Mouse (Mus musculus): ENCODE measurements around the gene Gm13124. TPM values are rescaled to one million over a fixed set of nuclear protein-coding genes. Genes with fewer than 3 reads are reported as not detected.
"Not testable (repeated sequence)": the region's sequence is repeated elsewhere in the genome, so short reads cannot be mapped to it uniquely, and the experiment has no call there.

Gm13124 gene
- not detected in 2 replicates for polyA plus RNA-seq (2015; fragmentation: Nextera tagmentation; extraction: Ambion mirVana)

GRCm38 (mm10) chr4:144565034-144565433 lies at the start of gene Gm13124:
TSS of gene Gm13124 (minus strand) at chr4:144565134.
- Histone ChIP-seq H3K36me3 (ENCODE audit: control insufficient read depth, insufficient read depth) (no peaks in the 10 kb centered on the region), H3K27ac (ENCODE audit: low read length) (no peak within 1 kb of the TSS), H3K4me2 (ENCODE audit: low read length) (no peak within 1 kb of the TSS), H3K9me3 (ENCODE audit: control insufficient read depth, low read length) (0 out of 2 replicates have a peak, but pooled peaks cover 13% of the 10 kb centered on the region), H3K27me3 (replicated peaks; ENCODE audit: control insufficient read depth, insufficient read depth, low read length) (no peaks in the 10 kb centered on the region), H3K4me1 (replicated peaks; ENCODE audit: control insufficient read depth, insufficient read depth, low read length) (no peaks in the 10 kb centered on the region), H3K4me3 (replicated peaks; ENCODE audit: low read length) (no peak within 1 kb of the TSS), H3K9ac (replicated peaks; ENCODE audit: low read depth, low read length) (no peak within 1 kb of the TSS)
- ATAC-seq = no peak
- WGBS = 89% methylated on average over 1 of the region's 1 CpGs

GRCm38 (mm10) chr4:144614586-144614985 lies 49.7 kb upstream of the Gm13124 start:
- Histone ChIP-seq H3K4me2 (ENCODE audit: low read length) (no peak overlapping the region), H3K4me1 (replicated peaks; ENCODE audit: control insufficient read depth, insufficient read depth, low read length) (no peaks in the 10 kb centered on the region), H3K9ac (replicated peaks; ENCODE audit: low read depth, low read length) (no peak overlapping the region), H3K27me3 (replicated peaks; ENCODE audit: control insufficient read depth, insufficient read depth, low read length) (no peaks in the 10 kb centered on the region), H3K9me3 (ENCODE audit: control insufficient read depth, low read length) (peaks cover 20% of the 10 kb centered on the region), H3K36me3 (ENCODE audit: control insufficient read depth, insufficient read depth) (no peaks in the 10 kb centered on the region), H3K27ac (ENCODE audit: low read length) (no peak overlapping the region), H3K4me3 (replicated peaks; ENCODE audit: low read length) (no peak overlapping the region)
- 82% methylated on average over 1 of the region's 1 CpGs for WGBS
- no peak for ATAC-seq

- Histone ChIP-seq H3K4me1 (replicated peaks; ENCODE audit: control insufficient read depth, insufficient read depth, low read length) (no peaks in the 10 kb centered on the region), H3K4me3 (replicated peaks; ENCODE audit: low read length) (no peak within 1 kb of the TSS), H3K27me3 (replicated peaks; ENCODE audit: control insufficient read depth, insufficient read depth, low read length) (no peaks in the 10 kb centered on the region), H3K9me3 (ENCODE audit: control insufficient read depth, low read length) (peaks cover 20% of the 10 kb centered on the region), H3K4me2 (ENCODE audit: low read length) (no peak within 1 kb of the TSS), H3K36me3 (ENCODE audit: control insufficient read depth, insufficient read depth) (no peaks in the 10 kb centered on the region), H3K9ac (replicated peaks; ENCODE audit: low read depth, low read length) (no peak within 1 kb of the TSS), H3K27ac (ENCODE audit: low read length) (no peak within 1 kb of the TSS)
- no peak for ATAC-seq
- WGBS = 39% methylated on average over 1 of the region's 1 CpGs
Measured at GRCm38 (mm10) chr4:144613407-144613806, 48.5 kb upstream of the Gm13124 start, which contains the start of gene Aadacl4. TSS of gene Aadacl4 (plus strand) at chr4:144613707.

- Histone ChIP-seq H3K27ac (ENCODE audit: low read length) (no peak overlapping the region), H3K4me2 (ENCODE audit: low read length) (no peak overlapping the region), H3K4me3 (replicated peaks; ENCODE audit: low read length) (no peak overlapping the region), H3K4me1 (replicated peaks; ENCODE audit: control insufficient read depth, insufficient read depth, low read length) (no peaks in the 10 kb centered on the region), H3K27me3 (replicated peaks; ENCODE audit: control insufficient read depth, insufficient read depth, low read length) (no peaks in the 10 kb centered on the region), H3K9ac (replicated peaks; ENCODE audit: low read depth, low read length) (no peak overlapping the region), H3K9me3 (ENCODE audit: control insufficient read depth, low read length) (peaks cover 24% of the 10 kb centered on the region), H3K36me3 (ENCODE audit: control insufficient read depth, insufficient read depth) (no peaks in the 10 kb centered on the region)
- no peak for ATAC-seq
Measured at GRCm38 (mm10) chr4:144592790-144593189, 27.9 kb upstream of the Gm13124 start.

- not testable (repeated sequence) for H3K4me3 ChIP-seq (replicated peaks; ENCODE audit: low read length); H3K27ac ChIP-seq (ENCODE audit: low read length); H3K27me3 ChIP-seq (replicated peaks; ENCODE audit: control insufficient read depth, insufficient read depth, low read length); H3K4me1 ChIP-seq (replicated peaks; ENCODE audit: control insufficient read depth, insufficient read depth, low read length); H3K9ac ChIP-seq (replicated peaks; ENCODE audit: low read depth, low read length); H3K36me3 ChIP-seq (ENCODE audit: control insufficient read depth, insufficient read depth); H3K4me2 ChIP-seq (ENCODE audit: low read length)
- ATAC-seq = peak; percentile 33; the same call in 1 of the 2 replicates
- 86% methylated on average over 12 of the region's 16 CpGs for WGBS
- peaks cover 20% of the 10 kb centered on the region for H3K9me3 ChIP-seq (ENCODE audit: control insufficient read depth, low read length)
Measured at GRCm38 (mm10) chr4:144586207-144586606, 21.3 kb upstream of the Gm13124 start.

- Histone ChIP-seq H3K9ac (replicated peaks; ENCODE audit: low read depth, low read length) (no peak overlapping the region), H3K9me3 (ENCODE audit: control insufficient read depth, low read length) (0 out of 2 replicates have a peak, but pooled peaks cover 7% of the 10 kb centered on the region), H3K4me2 (ENCODE audit: low read length) (no peak overlapping the region), H3K27ac (ENCODE audit: low read length) (no peak overlapping the region), H3K36me3 (ENCODE audit: control insufficient read depth, insufficient read depth) (no peaks in the 10 kb centered on the region), H3K4me3 (replicated peaks; ENCODE audit: low read length) (no peak overlapping the region), H3K27me3 (replicated peaks; ENCODE audit: control insufficient read depth, insufficient read depth, low read length) (no peaks in the 10 kb centered on the region), H3K4me1 (replicated peaks; ENCODE audit: control insufficient read depth, insufficient read depth, low read length) (no peaks in the 10 kb centered on the region)
- no peak for ATAC-seq
Measured at GRCm38 (mm10) chr4:144567752-144568151, 2.8 kb upstream of the Gm13124 start.

GRCm38 (mm10) chr4:144561205-144561604 lies 3.7 kb downstream of the Gm13124 start:
- Histone ChIP-seq H3K9ac (replicated peaks; ENCODE audit: low read depth, low read length) (no peak overlapping the region), H3K4me3 (replicated peaks; ENCODE audit: low read length) (no peak overlapping the region), H3K27me3 (replicated peaks; ENCODE audit: control insufficient read depth, insufficient read depth, low read length) (no peaks in the 10 kb centered on the region), H3K4me1 (replicated peaks; ENCODE audit: control insufficient read depth, insufficient read depth, low read length) (no peaks in the 10 kb centered on the region), H3K36me3 (ENCODE audit: control insufficient read depth, insufficient read depth) (no peaks in the 10 kb centered on the region), H3K4me2 (ENCODE audit: low read length) (no peak overlapping the region), H3K9me3 (ENCODE audit: control insufficient read depth, low read length) (peaks cover 20% of the 10 kb centered on the region; the same call in 1 of the 2 replicates), H3K27ac (ENCODE audit: low read length) (no peak overlapping the region)
- 62% methylated on average over 2 of the region's 2 CpGs for WGBS
- ATAC-seq = no peak

- Histone ChIP-seq H3K27me3 (replicated peaks; ENCODE audit: control insufficient read depth, insufficient read depth, low read length) (no peaks in the 10 kb centered on the region), H3K4me2 (ENCODE audit: low read length) (no peak overlapping the region), H3K36me3 (ENCODE audit: control insufficient read depth, insufficient read depth) (no peaks in the 10 kb centered on the region), H3K27ac (ENCODE audit: low read length) (no peak overlapping the region), H3K9me3 (ENCODE audit: control insufficient read depth, low read length) (peaks cover 27% of the 10 kb centered on the region; the same call in 1 of the 2 replicates), H3K4me3 (replicated peaks; ENCODE audit: low read length) (no peak overlapping the region), H3K9ac (replicated peaks; ENCODE audit: low read depth, low read length) (no peak overlapping the region), H3K4me1 (replicated peaks; ENCODE audit: control insufficient read depth, insufficient read depth, low read length) (no peaks in the 10 kb centered on the region)
- ATAC-seq = no peak
Measured at GRCm38 (mm10) chr4:144559792-144560191, 5.1 kb downstream of the Gm13124 start.

- Histone ChIP-seq H3K36me3 (ENCODE audit: control insufficient read depth, insufficient read depth) (no peaks in the 10 kb centered on the region), H3K27me3 (replicated peaks; ENCODE audit: control insufficient read depth, insufficient read depth, low read length) (no peaks in the 10 kb centered on the region), H3K9me3 (ENCODE audit: control insufficient read depth, low read length) (peaks cover 42% of the 10 kb centered on the region), H3K4me1 (replicated peaks; ENCODE audit: control insufficient read depth, insufficient read depth, low read length) (no peaks in the 10 kb centered on the region), H3K4me3 (replicated peaks; ENCODE audit: low read length) (no peak overlapping the region), H3K27ac (ENCODE audit: low read length) (no peak overlapping the region), H3K4me2 (ENCODE audit: low read length) (no peak overlapping the region), H3K9ac (replicated peaks; ENCODE audit: low read depth, low read length) (no peak overlapping the region)
- no peak for ATAC-seq
Measured at GRCm38 (mm10) chr4:144551156-144551555, 13.8 kb downstream of the Gm13124 start.

GRCm38 (mm10) chr4:144545339-144545738 lies 19.6 kb downstream of the Gm13124 start:
- WGBS = 95% methylated on average over 13 of the region's 13 CpGs
- H3K27ac ChIP-seq (ENCODE audit: low read length); H3K9ac ChIP-seq (replicated peaks; ENCODE audit: low read depth, low read length); H3K4me3 ChIP-seq (replicated peaks; ENCODE audit: low read length); H3K4me2 ChIP-seq (ENCODE audit: low read length); H3K27me3 ChIP-seq (replicated peaks; ENCODE audit: control insufficient read depth, insufficient read depth, low read length); H3K4me1 ChIP-seq (replicated peaks; ENCODE audit: control insufficient read depth, insufficient read depth, low read length); H3K36me3 ChIP-seq (ENCODE audit: control insufficient read depth, insufficient read depth); ATAC-seq: not testable (repeated sequence)
- peaks cover 37% of the 10 kb centered on the region for H3K9me3 ChIP-seq (ENCODE audit: control insufficient read depth, low read length)
